Mouse (Mus musculus) layer of hippocampus, adult 9-10 months (tissue): Measurements from ENCODE around the gene Nrp2.

Experiments
- DNase-seq: peaks from one replicate; pipeline ENCODE4 v3.0.0; 2022; ENCODE audit warnings: low spot score

The Nrp2 gene

DNA sequence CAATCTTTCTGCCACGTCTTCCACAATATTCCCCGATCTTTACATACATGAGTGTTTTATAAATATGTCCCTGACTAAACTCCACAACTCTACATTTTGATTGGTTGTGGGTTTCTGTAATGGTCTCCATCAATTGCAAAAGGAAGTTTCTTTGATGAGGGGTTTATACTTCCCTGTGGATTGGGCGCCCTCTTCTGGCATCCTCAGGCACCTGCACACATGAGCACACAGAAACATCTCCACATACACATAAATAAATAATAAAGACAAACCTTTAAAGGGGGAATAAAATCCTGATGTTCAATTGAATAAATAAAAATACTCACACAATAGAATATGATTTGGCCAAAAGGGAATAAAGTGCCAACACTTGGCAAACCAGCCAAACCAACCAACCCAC is 117.1 kb downstream of the Nrp2 start:
- no peak for DNase-seq

DNA sequence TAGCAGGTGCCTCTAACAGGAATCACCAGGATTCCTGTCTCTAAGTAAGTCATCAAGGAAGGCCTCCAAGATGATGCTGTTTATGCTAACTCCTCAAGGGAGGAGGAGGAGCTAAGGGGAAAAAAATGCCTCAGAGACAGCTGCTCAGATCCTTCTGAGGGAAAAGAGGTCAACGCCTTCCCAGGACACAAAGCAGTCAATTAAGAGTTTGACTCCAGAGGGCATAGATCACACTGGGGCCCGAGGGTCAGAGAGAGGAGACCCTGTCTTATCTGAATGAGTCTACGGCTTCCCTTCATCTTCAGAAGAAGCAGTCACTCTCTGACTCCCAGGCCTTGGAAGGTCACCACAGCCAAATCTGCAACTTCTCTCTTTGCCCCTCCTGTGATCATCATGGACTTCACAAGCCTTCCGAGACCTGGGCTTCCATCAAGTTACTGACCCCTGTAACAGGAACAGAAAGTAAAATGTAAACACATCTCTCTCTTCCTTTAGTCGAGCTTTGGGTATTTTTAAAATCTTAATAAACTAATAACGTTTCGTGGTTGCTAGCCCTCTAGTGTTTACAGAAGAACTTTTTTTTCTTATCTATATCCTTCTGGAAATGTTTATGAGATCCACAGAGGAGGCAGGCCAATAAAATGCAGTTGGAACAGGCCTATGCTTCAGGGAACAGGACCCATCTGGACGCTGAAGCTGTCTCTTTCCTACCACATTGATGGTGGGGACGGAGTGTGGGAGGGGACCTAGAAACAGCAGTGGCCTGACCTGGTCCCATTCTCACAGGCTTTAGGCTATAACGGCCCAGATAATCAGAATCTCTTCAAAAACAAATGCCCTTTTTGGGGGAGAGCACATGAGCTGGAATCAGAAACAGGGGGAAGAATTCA is 118.7 kb downstream of the Nrp2 start:
- no peak for DNase-seq

DNA sequence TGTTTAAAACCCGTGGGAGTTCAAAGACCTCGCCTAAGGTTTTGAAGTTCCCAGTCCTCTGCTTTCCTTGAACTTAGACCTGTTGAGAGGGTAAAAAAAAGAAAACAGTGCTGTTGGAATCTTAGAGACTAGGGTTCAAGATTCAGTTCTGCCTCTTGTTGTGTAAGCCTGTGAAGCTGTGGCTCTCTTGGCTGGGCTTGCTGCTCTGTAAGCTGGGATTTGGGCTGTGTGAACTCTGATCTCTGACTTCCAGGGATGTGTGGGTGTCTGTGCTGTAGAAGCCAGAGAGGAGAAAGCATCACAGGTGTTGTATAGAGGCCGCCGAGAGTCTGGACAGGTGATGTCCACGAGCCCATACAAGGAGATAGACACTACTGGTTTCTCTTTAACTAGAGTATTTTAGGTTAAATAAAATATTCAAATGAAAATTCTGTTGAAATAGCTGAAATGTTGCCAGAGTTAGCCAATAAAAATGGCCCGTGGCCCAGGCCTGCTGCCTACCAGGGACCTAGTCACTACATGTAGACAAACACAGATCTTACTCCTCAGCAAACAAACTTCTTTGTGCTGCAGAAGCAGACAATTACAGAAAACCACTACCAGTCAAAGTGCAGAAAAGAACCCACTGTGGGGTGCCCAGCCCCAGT is 120.6 kb downstream of the Nrp2 start:
- no peak for DNase-seq

DNA sequence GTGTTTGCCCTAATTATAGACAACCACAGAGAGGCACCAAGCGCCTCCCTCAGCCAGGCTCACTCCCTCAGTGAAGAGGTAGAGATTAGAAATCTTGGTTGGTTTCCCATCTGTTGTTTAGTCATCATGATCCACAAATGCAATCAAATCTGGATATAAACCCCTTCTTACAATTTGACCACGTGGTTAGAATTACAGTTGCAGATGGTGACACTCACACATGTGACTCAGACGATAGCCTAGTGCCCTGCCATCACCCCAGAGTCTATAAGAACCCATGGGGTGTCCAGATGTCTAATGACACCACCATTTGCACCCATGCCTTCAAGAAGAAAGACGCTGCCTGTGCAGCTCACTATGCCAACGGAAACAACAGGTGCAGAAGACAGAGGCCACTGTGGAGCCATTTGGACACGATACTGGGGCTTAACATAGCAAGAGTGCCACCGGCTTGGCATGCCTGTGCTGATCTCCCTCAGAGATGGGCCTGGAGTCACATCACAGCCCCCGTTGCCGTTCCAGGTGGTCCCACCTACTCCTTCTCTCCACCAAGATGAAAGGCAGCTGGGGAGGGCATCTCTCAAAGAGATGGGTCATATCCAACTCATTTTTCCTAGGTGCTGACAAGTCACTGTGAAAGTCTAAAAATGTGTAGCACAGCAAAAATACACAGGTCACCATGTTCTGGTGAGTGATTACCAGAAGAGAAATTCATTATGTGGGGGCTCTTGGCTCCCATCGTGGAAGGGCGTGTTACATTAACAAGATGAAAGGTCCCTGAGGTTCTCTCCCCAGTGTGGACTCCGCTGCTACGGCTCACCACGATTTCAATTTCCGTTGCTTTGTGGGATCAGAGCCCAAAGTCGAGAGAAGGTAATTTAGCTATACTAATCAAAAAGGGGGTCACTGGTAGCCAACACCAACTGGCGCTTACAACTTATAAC is 123.0 kb downstream of the Nrp2 start:
- no peak for DNase-seq

DNA sequence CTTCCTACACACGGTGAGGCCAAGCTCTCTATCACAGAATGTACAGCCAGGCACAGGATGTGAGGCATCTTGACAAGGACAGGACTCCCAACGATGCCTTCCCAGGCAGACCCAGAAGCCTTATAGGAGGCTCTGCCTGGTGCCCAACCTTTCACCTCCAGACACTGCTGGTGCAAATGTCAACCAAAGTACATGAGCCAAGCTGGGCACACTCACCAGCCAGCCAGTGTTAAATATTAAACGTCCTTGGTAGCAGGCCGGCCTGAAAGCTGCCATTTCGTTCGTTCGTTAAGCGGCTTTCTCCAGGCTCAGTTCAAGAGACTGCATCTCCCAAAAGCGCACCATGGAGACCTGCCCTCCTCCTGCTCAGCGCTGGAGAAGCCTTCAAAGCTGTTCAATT is 124.2 kb downstream of the Nrp2 start:
- DNase-seq = no peak

DNA sequence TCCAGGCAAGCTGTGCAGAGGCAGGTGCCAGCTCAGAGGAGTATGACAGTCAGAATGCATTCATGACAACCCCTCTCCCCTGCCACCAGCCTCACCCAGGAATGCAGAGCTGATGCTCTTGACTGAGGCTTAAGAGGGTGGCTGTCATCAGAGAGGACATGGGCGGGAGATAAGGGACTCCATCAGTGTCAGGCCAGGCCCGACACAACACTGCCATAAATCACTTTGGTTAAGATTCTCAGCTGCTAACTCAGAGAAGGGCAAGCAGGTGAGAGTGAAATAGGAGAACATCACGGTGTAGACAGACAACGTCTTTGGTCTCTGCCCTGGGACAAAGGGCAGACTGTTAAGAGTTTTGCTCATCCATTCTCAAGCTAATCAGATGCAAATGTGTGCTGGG is 125.1 kb downstream of the Nrp2 start:
- no peak for DNase-seq

DNA sequence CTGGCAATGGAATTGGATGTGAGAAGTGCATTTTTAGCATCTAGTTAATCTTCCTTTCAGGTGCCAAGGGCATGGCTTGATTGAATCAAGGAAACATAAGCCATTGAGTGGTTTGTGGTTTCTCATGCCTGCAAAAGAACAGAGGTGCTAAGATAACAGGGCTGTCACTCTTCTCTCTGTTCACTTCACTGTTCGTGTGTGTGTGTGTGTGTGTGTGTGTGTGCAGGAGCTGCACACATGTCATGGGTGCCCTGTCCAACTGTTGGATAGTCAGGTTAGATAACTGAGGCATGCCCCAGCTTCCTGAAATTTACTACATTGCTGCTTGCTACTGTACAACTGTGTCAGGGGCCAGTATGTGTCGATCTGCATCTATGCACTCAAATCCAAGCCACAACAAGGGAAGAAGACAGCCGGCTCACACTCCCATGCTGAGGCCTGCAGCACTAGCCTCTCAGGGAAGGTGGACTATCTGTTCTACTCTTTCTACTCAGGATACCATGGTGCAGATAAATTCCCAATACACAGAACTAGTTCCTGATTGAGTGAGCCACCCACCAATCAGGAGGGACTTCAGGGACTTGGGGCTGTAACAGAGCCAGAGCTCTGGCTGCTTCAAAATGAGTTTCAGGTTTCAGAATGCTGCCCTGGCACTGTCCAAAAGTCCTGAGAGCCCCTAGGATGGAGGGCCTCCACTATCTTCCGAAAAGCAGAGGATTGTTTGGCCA is 126.8 kb downstream of the Nrp2 start:
- DNase-seq = no peak

DNA sequence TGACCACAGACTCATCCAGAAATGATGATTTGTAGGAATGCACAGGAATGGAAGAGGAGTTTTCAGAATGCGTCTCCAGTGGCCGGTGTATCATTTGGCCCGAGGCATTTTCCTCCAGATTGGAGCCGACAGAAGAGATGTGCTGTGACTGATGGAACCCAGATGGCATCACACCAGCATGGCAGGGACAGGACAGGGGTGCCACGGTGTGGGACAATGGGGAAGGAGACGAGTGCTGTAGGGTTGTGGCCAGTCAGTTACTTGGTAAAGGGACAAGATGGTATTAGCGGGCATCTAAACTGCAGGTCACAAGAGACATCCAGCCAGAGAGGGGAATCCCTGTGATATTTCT is 127.3 kb downstream of the Nrp2 start:
- no peak for DNase-seq

DNA sequence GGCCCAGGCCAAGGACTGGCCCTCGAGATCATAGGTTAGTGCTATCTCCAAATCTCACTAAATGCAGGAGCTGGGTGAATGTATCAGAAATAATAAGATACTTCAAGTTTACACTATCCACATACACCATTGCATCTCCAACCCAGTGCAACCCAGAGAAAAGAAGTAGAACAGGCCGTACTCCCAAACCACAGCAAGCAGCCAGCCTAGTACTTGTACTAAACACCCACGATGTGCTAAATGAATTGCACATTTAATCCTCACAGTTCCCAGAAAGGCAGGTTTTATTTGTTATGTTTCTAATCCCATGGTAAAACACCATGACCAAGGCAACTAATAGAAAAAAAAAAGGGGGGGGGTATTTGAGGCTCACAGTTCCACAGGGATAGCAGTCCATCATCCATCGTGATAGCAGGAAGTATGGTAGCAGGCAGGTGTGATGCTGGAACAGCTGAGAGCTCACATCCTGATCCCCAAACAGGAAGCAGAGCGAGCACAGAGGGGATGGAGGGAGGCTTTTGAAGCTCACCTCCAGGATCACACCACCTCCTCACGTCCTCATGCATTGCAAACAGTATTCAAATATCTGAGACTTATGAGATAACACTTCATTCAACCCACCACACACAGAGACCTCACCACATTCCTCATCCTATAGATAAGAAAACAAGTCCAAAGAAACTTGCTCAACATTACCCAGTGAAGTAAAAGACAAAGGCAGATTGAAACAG is 128.8 kb downstream of the Nrp2 start:
- DNase-seq = no peak

DNA sequence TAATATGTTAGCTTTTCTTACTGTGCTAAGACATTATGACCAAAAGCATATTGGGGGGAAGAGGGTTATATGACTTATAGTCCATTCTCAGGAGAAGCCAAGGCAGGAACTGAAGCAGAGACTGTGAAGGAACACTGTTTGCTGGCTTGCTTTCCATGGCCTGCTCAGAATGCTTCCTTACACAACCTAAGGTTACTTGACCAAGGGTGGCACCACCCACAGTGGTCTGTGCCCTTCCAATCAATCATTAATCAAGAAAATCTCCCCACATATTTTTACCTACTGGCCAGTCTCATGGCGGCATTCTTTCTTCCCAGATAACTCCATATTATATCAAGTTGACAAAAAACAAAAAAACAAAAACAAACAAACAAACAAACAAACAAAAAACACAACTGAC is 130.3 kb downstream of the Nrp2 start:
- DNase-seq = no peak

DNA sequence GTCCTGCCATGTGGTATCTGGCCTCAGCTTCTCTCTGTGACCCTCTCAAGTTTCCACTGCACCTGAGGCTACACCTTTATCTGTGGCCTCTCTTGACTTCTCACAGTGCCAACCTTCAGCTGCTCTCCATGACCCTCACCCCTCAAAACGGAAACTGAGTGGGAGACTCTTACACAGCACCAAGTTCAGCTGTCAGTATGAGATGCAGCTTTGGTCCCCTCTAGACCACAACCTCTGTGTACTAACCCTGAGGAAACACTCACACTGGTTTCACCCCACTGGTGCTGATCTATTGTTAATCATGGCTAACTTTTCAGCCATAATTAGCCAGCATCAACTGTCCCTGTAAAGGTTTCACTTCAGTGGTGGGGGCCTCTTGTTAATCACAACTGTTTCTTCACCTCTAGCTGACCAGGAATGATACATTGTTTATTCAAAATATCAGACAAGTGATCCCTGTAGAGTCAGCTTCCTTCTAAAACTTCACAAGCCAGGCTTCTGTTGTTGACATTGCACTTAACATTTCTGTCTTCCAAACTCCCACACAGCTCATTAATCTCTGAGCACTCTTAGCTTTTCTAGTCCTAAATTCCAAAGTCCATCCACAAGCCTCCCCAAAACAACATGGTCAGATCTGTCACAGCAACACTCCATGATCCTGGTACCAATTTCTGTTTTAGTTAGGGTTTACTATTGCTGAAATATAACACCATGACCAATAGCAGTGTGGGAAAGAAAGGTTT is 131.5 kb downstream of the Nrp2 start:
- no peak for DNase-seq

DNA sequence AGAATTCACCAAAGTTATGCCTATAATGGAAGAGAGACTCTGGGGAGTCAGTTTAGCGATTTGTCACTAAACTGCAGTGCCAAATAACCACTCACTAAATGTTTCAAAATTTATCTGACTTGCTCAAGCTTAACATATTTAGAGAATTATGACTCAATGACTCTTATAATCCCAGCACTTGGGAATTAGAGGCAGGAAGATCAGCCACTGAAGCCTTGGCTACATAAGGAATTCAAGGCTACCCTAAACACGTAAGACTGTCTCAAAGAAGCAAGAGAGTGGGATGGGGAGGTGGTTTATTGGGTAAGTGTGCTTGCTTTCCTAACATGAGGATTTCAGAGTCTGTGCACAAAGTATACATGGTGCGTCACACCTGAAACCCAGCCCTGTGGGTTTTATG is 135.0 kb downstream of the Nrp2 start:
- no peak for DNase-seq

DNA sequence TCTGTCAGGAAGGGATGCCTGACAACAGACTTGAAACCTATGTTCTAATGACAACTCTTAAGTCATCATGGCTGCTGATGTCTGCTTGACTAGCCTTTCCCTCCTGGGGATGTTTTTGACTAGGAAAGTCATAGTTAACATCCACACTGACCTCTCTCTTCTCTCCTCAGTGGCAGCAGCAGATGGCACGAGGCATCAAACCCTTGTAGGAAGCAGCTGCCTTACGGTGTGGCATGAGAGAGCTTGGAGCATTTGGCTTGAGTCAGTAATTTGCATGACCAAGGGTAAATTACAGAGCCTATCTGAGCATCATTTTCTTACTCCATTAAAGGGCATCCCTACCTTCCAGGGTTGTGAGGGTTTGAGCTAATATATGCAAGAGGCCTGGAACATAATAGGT is 135.5 kb downstream of the Nrp2 start:
- DNase-seq = no peak

DNA sequence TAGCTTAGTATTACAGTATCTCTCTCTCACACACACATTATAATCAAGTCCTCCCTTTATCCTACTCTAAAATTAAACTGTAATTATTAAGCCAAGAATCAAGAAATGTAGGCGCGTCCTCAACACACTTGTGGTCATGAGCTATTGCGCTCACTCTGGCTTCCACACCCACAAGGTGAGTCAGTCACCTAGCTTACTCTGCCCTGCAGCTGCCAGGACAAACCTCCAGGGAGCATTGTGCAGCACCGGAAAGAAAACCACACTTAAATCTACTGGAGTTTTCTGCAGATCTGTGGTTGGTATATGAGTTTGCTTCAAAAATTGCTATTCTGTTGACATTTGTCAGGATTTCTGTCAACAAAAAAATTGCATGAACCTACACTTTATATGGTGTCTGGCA is 140.1 kb downstream of the Nrp2 start:
- DNase-seq = no peak

DNA sequence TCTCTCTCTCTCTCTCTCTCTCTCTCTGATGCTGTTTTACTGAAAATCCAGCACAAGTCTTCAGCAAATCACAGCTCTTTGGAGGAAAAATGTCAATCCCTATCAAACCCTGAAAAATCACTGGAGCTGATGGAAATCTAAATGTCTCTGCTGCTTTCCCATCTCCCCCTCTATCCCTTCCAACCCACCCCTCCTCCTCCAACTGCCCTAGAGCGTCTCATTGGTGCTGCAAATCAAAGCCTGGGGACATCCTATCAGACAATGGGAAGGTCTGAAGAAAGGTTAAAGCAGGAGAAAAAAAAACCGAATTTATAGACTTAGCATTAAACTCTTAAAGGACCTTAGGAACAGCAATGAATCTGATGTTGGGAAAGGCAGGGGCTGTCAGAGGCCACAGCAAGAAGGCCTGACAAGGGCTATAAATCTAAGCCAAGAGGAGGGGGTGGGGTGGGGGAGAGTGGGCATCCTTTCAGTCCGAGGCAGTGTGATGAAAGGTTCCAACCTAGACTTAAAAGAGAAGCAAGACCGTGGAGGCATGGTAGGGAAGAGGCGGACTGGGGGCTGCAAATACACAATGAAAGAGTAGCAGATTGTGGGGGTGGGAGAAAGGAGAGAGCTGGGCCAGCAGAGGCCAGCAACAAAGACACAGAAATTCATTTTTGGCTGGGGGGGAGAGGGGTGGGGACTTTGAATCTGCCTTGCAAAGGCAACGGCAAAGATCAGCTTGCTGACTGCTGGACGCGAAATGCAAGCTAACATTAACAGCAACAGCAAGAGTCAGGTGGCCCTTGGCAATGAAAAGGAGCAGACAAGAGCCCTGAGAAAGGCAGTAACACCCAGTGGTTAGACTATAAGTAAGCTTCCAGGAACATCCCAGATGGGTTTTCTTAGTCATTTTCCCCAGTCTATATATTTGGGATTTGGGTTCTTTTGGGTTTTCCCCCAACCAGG is 148.2 kb downstream of the Nrp2 start:
- no peak for DNase-seq

DNA sequence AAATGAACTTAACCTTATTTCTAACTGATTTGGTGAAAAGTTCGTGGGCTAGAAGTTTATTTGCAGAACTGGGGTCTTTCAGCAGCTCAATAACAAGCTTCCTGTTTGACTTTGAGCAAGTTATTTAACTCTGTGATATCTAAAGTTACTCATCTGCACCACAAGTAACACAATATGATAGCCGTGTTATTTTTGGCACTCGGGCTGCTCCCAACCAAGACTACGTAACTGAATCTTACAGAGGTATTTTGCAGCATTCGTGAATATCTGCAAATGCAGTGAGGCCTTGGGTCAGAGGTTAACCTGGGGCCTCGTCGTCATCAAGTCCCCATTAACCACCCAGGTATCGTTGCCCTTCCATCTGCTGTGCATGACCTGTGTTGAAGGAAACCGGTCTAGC is 150.3 kb downstream of the Nrp2 start:
- no peak for DNase-seq

DNA sequence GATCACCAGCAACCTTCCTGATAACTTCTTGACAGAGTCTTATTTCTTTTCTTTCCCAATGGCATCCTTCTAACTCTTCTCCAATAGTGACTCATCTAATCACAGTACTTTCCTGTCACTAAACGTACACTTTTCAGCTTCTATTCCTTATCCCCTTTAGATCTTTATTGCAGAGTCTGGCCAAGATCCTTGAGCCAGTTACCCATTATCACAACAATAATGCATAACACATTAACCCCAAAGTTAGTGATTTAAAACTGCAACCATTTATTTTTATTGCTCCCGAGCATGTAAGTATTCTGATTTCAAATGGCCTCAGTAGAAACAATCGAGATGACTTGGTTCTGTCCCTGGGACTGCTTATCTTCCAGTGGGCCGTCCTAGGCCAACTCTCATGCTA is 150.9 kb downstream of the Nrp2 start:
- no peak for DNase-seq

DNA sequence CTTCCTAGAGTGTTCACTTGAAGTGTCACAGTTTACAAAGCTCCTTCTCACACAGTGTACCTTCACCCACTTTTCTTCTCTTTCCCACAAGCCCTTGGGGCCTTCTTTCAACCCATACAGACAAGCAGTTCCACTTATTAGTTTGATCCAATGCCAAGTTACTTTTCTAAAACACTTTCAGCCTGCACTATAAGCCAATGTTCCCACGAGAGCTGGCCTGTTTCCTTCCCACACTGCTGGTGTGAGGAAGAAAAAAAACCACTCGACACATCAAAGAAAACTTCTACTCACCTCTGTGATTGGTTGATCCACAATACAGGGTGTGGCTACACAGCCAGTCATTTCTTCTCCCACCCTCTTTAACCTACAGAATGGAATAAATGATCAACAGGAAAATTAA is 156.0 kb downstream of the Nrp2 start:
- no peak for DNase-seq

DNA sequence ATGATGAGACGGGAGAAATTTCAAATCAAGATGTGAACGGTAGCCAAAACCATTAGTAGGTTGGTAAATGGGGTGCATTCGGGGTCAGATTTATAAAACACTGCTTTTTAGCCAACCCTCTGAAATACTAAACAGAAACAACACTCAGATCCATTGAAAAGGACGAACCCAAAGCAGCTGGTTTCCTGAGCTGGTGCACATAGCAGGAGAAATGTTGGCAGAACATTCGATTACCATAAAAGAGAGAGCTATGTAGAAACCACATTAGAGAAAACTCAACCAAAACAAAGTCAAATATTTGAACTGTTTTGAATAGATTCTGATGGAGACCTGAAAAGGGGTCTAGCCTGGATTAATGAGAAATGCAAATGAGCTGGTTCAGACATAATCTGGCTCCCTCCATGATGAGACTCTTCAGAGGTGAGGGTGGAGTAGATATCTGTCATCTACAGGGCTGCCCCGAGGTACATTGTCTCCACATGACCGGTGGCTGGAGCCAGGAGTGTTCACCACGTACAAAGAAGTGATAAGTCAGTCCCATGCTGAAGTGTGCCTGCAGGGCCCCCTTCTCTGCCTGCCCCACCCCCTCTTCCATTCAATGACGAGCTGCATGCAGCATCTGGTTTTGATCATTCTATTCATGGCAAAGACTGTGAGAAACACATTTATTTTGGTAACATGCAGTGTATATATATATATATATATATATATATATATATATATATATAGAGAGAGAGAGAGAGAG is 156.6 kb downstream of the Nrp2 start:
- no peak for DNase-seq
